Mouse (Mus musculus): ENCODE measurements at regions not wholly inside any gene's neighbourhood (a gene's known extent, or its start where the extent isn't known, plus 50 kb on each side); places are given as distances from the start of the nearest gene placed in this dataset.

DNA sequence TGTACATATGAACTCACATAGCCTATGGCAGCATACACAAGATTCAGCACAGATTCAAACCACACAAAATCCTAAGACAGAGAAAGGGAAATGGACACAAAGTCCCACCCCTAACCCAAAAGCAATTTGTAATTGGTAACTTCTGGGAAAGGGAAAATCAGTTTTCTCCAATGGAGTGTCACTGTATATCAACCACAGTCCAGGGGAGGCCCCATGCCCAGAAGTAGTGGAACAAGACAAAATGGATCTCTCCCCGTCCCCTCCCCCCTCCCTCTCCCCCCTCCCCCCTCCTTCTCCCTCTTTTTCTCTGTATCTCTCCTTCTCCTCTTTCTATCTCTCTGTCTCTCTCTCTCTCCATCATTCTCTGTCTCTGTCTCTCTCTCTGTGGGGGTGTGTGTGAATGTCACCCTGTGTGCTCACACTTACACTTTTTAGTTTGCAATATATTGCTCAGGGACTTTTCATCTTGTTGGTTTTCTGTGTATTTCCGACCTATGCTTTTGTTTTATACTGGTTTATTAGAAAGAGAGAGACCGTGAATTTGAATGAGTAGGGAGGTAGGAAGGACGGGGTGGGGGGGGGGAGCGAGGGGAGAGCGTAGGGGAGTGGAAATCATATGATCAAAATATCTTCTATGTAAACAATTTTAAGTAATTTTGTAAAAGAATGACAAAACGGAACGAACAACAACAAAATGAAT is 500.4 kb downstream of the Nyap2 start:
- no peak for TF ChIP-seq CTCF (IDR thresholded peaks at IDR 0.05; ENCODE audit: low read depth)
- TF ChIP-seq EP300 (IDR thresholded peaks at IDR 0.05; ENCODE audit: low read depth) = no peak
